Mouse (Mus musculus) CH12.LX (cell line): ENCODE data around the gene Rras2. TPM values are rescaled to one million over a fixed set of nuclear protein-coding genes. Genes with fewer than 3 reads are reported as not detected.

Experiments
- DNase-seq: peaks from one replicate; pipeline ENCODE4 v3.0.0-alpha.2; 2013; ENCODE audit errors: extremely low read depth
- H3K27ac ChIP-seq: 2 replicates; pipeline ENCODE4 v1.5.1; 2012; ENCODE audit warnings: low read depth, mild to moderate bottlenecking, control low read depth, moderate library complexity; ENCODE audit not compliant: insufficient read depth
- H3K27me3 ChIP-seq: replicated peaks from 2 replicates; pipeline ENCODE3; 2012; ENCODE audit warnings: inconsistent platforms
- H3K36me3 ChIP-seq, 2 experiments: replicated peaks in 1 of 2; 2 replicates each; pipeline versions ENCODE3 to v1.6.1; 2012; ENCODE audit warnings: inconsistent platforms in 1 of 2, low read length in 1 of 2, mild to moderate bottlenecking in 1 of 2, mixed read lengths in 1 of 2, moderate library complexity in 1 of 2; ENCODE audit not compliant: control insufficient read depth in 1 of 2, insufficient read depth in 1 of 2
- H3K4me1 ChIP-seq, 2 experiments: 2 replicates each; pipeline ENCODE4 v1.6.1; 2012; ENCODE audit warnings: inconsistent platforms in 1 of 2, moderate library complexity in 1 of 2; ENCODE audit not compliant: insufficient read depth in 2 of 2, control insufficient read depth in 1 of 2
- H3K4me2 ChIP-seq: 2 replicates; pipeline ENCODE4 v1.6.1; 2012; ENCODE audit warnings: low read depth, mild to moderate bottlenecking, control low read depth; ENCODE audit not compliant: poor library complexity, insufficient read depth, severe bottlenecking
- H3K4me3 ChIP-seq, 3 experiments: fragments of 150-350 bp in 1 of 3; sonication (generic) in 1 of 3; replicated peaks in 1 of 3; 2 replicates each; pipeline versions ENCODE3 to v1.5.1; 2011 to 2012; ENCODE audit warnings: low read depth in 2 of 3, low read length in 2 of 3, mild to moderate bottlenecking in 2 of 3, moderate library complexity in 2 of 3, control low read depth in 1 of 3, improper control_type of control experiment in 1 of 3, inconsistent platforms in 1 of 3, mixed read lengths in 1 of 3; ENCODE audit not compliant: poor library complexity in 1 of 3
- H3K79me2 ChIP-seq: replicated peaks from 2 replicates; pipeline ENCODE4 v1.6.1; 2012; ENCODE audit warnings: mild to moderate bottlenecking, moderate library complexity; ENCODE audit not compliant: control insufficient read depth, poor library complexity, insufficient read depth, severe bottlenecking; ENCODE audit errors: extremely low read depth
- H3K9ac ChIP-seq: 2 replicates; pipeline ENCODE4 v1.6.1; 2012; ENCODE audit warnings: low read depth, mild to moderate bottlenecking, control low read depth, moderate library complexity; ENCODE audit not compliant: insufficient read depth
- H3K9me3 ChIP-seq: replicated peaks from 2 replicates; pipeline ENCODE3; 2012; ENCODE audit warnings: low read length, inconsistent platforms, mixed read lengths
- BHLHE40 ChIP-seq: IDR thresholded peaks from 2 replicates; pipeline ENCODE4 v1.6.1; 2011; ENCODE audit warnings: mild to moderate bottlenecking, low read depth, low read length, improper control_type of control experiment
- CHD2 ChIP-seq: IDR thresholded peaks from 2 replicates; pipeline ENCODE4 v1.6.1; 2011; ENCODE audit warnings: low read length, improper control_type of control experiment
- CTCF ChIP-seq, 2 experiments: IDR thresholded peaks in 1 of 2; conservative IDR thresholded peaks in 1 of 2; 2 replicates each; pipeline ENCODE4 v1.5.1; 2011 to 2012; ENCODE audit warnings: low read depth in 2 of 2, low read length in 2 of 2, improper control_type of control experiment in 1 of 2, inconsistent platforms in 1 of 2, mild to moderate bottlenecking in 1 of 2, moderate library complexity in 1 of 2
- ETS1 ChIP-seq: conservative IDR thresholded peaks from 2 replicates; pipeline ENCODE4 v1.6.1; 2012; ENCODE audit warnings: low read depth, mild to moderate bottlenecking, inconsistent platforms, low read length, improper control_type of control experiment, moderate library complexity
- GABPA ChIP-seq: IDR thresholded peaks from 2 replicates; pipeline ENCODE4 v1.6.1; 2012; ENCODE audit warnings: low read depth, low read length, improper control_type of control experiment, inconsistent platforms; ENCODE audit not compliant: insufficient replicate concordance
- HCFC1 ChIP-seq: IDR thresholded peaks from 2 replicates; pipeline ENCODE4 v1.6.1; 2012; ENCODE audit warnings: low read depth, mild to moderate bottlenecking, inconsistent platforms, low read length, improper control_type of control experiment
- JUN ChIP-seq: IDR thresholded peaks from 2 replicates; pipeline ENCODE4 v1.6.1; 2011; ENCODE audit warnings: low read depth, mild to moderate bottlenecking, low read length, improper control_type of control experiment, moderate library complexity; ENCODE audit not compliant: insufficient read depth
- MAX ChIP-seq: IDR thresholded peaks from 2 replicates; pipeline ENCODE4 v1.6.1; 2011; ENCODE audit warnings: low read length, improper control_type of control experiment
- NELFE ChIP-seq: IDR thresholded peaks from 2 replicates; pipeline ENCODE4 v1.6.1; 2011; ENCODE audit warnings: low read depth, low read length, improper control_type of control experiment
- NRF1 ChIP-seq: IDR thresholded peaks from 2 replicates; pipeline ENCODE4 v1.6.1; 2014; ENCODE audit warnings: low read depth, mild to moderate bottlenecking, inconsistent platforms, low read length, improper control_type of control experiment, moderate library complexity
- PAX5 ChIP-seq: IDR thresholded peaks from 2 replicates; pipeline ENCODE4 v1.6.1; 2012; ENCODE audit warnings: low read length, inconsistent platforms, mixed read lengths
- POLR2A ChIP-seq: IDR thresholded peaks from 2 replicates; pipeline ENCODE4 v1.6.1; 2011; ENCODE audit warnings: low read depth, mild to moderate bottlenecking, improper control_type of control experiment, low read length
- POLR2AphosphoS2 ChIP-seq: IDR thresholded peaks from 2 replicates; pipeline ENCODE4 v1.6.1; 2011; ENCODE audit warnings: low read depth, low read length, improper control_type of control experiment
- RAD21 ChIP-seq: IDR thresholded peaks from 2 replicates; pipeline ENCODE4 v1.6.1; 2011; ENCODE audit warnings: low read depth, mild to moderate bottlenecking, low read length, improper control_type of control experiment, moderate library complexity
- RCOR1 ChIP-seq: conservative IDR thresholded peaks from 2 replicates; pipeline ENCODE4 v1.6.1; 2012; ENCODE audit warnings: low read depth, mild to moderate bottlenecking, inconsistent platforms, low read length, improper control_type of control experiment
- SIN3A ChIP-seq: IDR thresholded peaks from 2 replicates; pipeline ENCODE4 v1.6.1; 2012; ENCODE audit warnings: low read length, improper control_type of control experiment, inconsistent platforms
- SMC3 ChIP-seq: IDR thresholded peaks from 2 replicates; pipeline ENCODE4 v1.6.1; 2011; ENCODE audit warnings: low read depth, low read length, improper control_type of control experiment
- TBP ChIP-seq: conservative IDR thresholded peaks from 2 replicates; pipeline ENCODE4 v1.6.1; 2011; ENCODE audit warnings: low read depth, low read length, improper control_type of control experiment
- TCF12 ChIP-seq: IDR thresholded peaks from 2 replicates; pipeline ENCODE4 v1.6.1; 2014; ENCODE audit warnings: low read depth, mild to moderate bottlenecking, inconsistent platforms, low read length, improper control_type of control experiment
- UBTF ChIP-seq: IDR thresholded peaks from 2 replicates; pipeline ENCODE4 v1.6.1; 2012; ENCODE audit warnings: low read depth, mild to moderate bottlenecking, inconsistent platforms, low read length, improper control_type of control experiment, moderate library complexity
- USF1 ChIP-seq: IDR thresholded peaks from 2 replicates; pipeline ENCODE4 v1.6.1; 2014; ENCODE audit warnings: low read depth, mild to moderate bottlenecking, inconsistent platforms, low read length, improper control_type of control experiment
- ZKSCAN1 ChIP-seq: IDR thresholded peaks from 2 replicates; pipeline ENCODE4 v1.6.1; 2012; ENCODE audit warnings: low read depth, inconsistent platforms, low read length, improper control_type of control experiment, borderline replicate concordance
- dilution Hi-C: fragments of 300-500 bp; cut with MboI; formaldehyde crosslinking; loops from 2 replicates; pipeline ENCODE4 v1.14.3; 2020; ENCODE audit warnings: low sequenced_read_pairs; ENCODE audit not compliant: extremely low pct_unique_long_range_greater_than_20kb, extremely low pct_ligation_motif_present
- in situ Hi-C: fragments of 300-500 bp; cut with MboI; formaldehyde crosslinking; loops from 3 replicates; pipeline ENCODE4 v1.14.3; 2019; ENCODE audit warnings: low sequenced_read_pairs, low pct_ligation_motif_present, low pct_unique_long_range_greater_than_20kb, mixed read lengths
- polyA plus RNA-seq: library from polyadenylated mRNA; unstranded; fragments of >175 nt; gene quantifications from 2 replicates; pipeline ENCODE4 v1.2.1, GENCODE M21; 2012; ENCODE audit warnings: low read depth; ENCODE audit not compliant: insufficient read length
- total RNA-seq, 2 experiments: library from RNA; depleted of rRNA; stranded (reverse); fragments of 300-350 nt in 1 of 2; fragments of >200 nt in 1 of 2; gene quantifications; 2 replicates each; pipeline ENCODE4 v1.2.3; 2012 to 2014

Gene Rras2
- total and polyA plus RNA-seq, 3 experiments = 11.2 to 36.0 (median 18.4) TPM

DNA sequence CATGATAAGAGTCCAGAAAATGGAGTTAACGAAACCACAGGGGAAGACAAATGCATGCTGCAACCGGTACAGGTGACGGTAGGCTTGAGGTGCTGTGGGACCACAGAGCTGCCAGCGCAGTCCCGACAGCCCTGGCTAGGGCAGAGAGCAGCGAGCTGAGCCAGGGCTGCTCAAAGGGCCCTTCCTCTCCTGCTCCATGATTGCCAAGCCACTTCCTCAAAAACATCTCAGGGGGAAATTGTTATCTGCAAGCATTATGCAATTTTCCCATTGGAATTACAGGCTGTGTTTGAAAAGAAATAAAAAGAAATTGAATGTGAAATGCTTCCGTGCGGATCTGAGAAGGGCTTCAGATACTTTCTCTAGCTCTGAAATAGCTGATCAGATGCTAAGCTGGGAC lies 111.1 kb downstream of the Rras2 start:
- dilution Hi-C loops = no loop called here
- H3K27ac ChIP-seq = no peak overlapping the region

DNA sequence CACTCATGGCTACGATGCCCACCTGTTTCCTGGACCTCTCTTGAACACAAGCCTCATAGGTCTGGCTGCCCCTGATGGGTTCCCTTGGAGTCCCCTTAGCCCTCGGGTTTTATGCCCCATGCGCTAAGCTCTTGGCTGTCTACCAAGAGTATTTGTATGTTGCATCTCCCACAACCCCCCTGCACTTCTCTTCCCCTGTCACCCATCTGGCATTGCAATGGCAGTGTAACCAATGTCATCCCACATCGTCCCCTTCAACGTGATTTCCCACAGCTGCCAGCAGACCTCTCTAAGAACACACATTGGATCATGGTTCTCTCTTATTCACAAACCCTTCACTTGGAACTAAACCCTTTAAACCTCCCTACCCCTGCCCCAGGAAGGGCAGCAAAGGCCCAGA lies 112.1 kb downstream of the Rras2 start:
- Histone ChIP-seq H3K4me3 (no peak overlapping the region), H3K9ac (no peak overlapping the region), H3K79me2 (no peaks in the 10 kb centered on the region), H3K4me1 (peaks cover 3 to 4% of the 10 kb centered on the region in 2 experiments; a peak in 2 of 4 replicates), H3K27ac (no peak overlapping the region), H3K36me3 (no peaks in the 10 kb centered on the region), H3K4me2 (no peak overlapping the region), H3K9me3 (peaks cover 3% of the 10 kb centered on the region), H3K27me3 (peaks cover 18% of the 10 kb centered on the region)
- dilution Hi-C loops = no loop called here
- in situ Hi-C loops = loop anchor here (25.0 kb wide), 1 partner anchor 618 kb away; the partner anchor contains the start of gene Pth
- no peak for TF ChIP-seq POLR2AphosphoS2
- TF ChIP-seq RCOR1 = no peak
- no peak for TF ChIP-seq UBTF
- TF ChIP-seq ETS1 = no peak
- no peak for TF ChIP-seq NRF1
- no peak for TF ChIP-seq JUN
- TF ChIP-seq SMC3 = no peak
- no peak for TF ChIP-seq PAX5
- no peak for TF ChIP-seq GABPA
- no peak for TF ChIP-seq POLR2A
- TF ChIP-seq HCFC1 = no peak
- TF ChIP-seq SIN3A = no peak
- no peak for DNase-seq

More for the DNA sequence above, 111.1 kb downstream of the Rras2 start:
- Histone ChIP-seq H3K27me3 (peaks cover 18% of the 10 kb centered on the region), H3K9me3 (peaks cover 3% of the 10 kb centered on the region), H3K79me2 (no peaks in the 10 kb centered on the region), H3K4me3 (no peak overlapping the region), H3K36me3 (no peaks in the 10 kb centered on the region), H3K4me2 (no peak overlapping the region), H3K4me1 (peaks cover 3 to 4% of the 10 kb centered on the region in 2 experiments; a peak in 2 of 4 replicates), H3K9ac (no peak overlapping the region)
- in situ Hi-C loops = loop anchor here (25.0 kb wide), 1 partner anchor 619 kb away; the partner anchor contains the start of gene Pth
- no peak for TF ChIP-seq CTCF (conservative IDR thresholded peaks at IDR 0.05 in 1 of 2, IDR thresholded peaks at IDR 0.05 in 1 of 2; ENCODE audit: low read depth in 2 of 2, low read length in 2 of 2)
- no peak for TF ChIP-seq NELFE
- TF ChIP-seq NRF1 = no peak
- no peak for TF ChIP-seq TBP
- TF ChIP-seq UBTF = no peak
- no peak for TF ChIP-seq CHD2
- TF ChIP-seq ZKSCAN1 = no peak
- TF ChIP-seq USF1 = no peak
- no peak for TF ChIP-seq RAD21
- no peak for TF ChIP-seq MAX
- no peak for TF ChIP-seq RCOR1
- no peak for TF ChIP-seq POLR2A
- no peak for TF ChIP-seq TCF12
- no peak for TF ChIP-seq BHLHE40
- TF ChIP-seq PAX5 = no peak
- no peak for DNase-seq
